12 mouse cellular contexts compared by ENCODE assay signal in genomic region chr17:65947307-65947706, GRCm38 (mm10). TPM values are rescaled to one million over a fixed set of nuclear protein-coding genes. Genes with fewer than 3 reads are reported as not detected.
DNase-seq lines count a peak whose midpoint lies in the region; ATAC-seq and TF ChIP-seq lines count a peak whose summit lies in the region.
"Had no signal": no experiment of that assay in that cellular context is flagged by ENCODE, and none has a peak within 500 bp of the region (broad histone marks: within the 10 kb centered on the region; RNA-seq: fewer than 3 reads in every experiment).

No protein-coding gene starts in this region.

- peak; percentile 65 to 88 for DNase-seq in adrenal gland, adult (ENCODE audit: inconsistent age in 2 of 2, low spot score in 1 of 2)
- no peak for DNase-seq in adrenal gland, adult 18-20 months (ENCODE audit: low spot score in 2 of 2)
- peak; percentile 50 for DNase-seq in kidney, postnatal 14 days
- DNase-seq in kidney, postnatal 10 days, result no peak
- peak; percentile 25 for DNase-seq in adrenal gland, postnatal 25 days
- peak; percentile 48 to 55 for DNase-seq in heart, postnatal 10 days
- DNase-seq in layer of hippocampus, adult 11-12 months (ENCODE audit: low spot score), result no peak
- DNase-seq: cerebellum, postnatal 14 days had no signal

- intact Hi-C loops in heart, postnatal 10 days (cut with DNase I), result no loop called here

- no peak overlapping the region for H3K4me3 ChIP-seq in intestine, postnatal 0 days (ENCODE audit: low read depth, low read length)
- H3K4me3 ChIP-seq: embryonic facial prominence, embryonic 15.5 days; limb, embryonic 13.5 days; neural tube, embryonic 15.5 days had no signal

- H3K27me3 ChIP-seq in intestine, postnatal 0 days (replicated peaks; ENCODE audit: control insufficient read depth, insufficient read depth, low read length), result no peaks in the 10 kb centered on the region
- H3K27me3 ChIP-seq: embryonic facial prominence, embryonic 15.5 days; limb, embryonic 13.5 days; neural tube, embryonic 15.5 days had no signal

- 0 out of 2 replicates have a peak, but pooled peaks cover 19% of the 10 kb centered on the region for H3K36me3 ChIP-seq in intestine, postnatal 0 days (ENCODE audit: control insufficient read depth, insufficient read depth)

- WGBS in intestine, postnatal 0 days, result 79% methylated on average over 8 of the region's 8 CpGs

- H3K4me1 ChIP-seq in intestine, postnatal 0 days (replicated peaks; ENCODE audit: control insufficient read depth, insufficient read depth, low read length), result no peaks in the 10 kb centered on the region; the same call in 1 of the 2 replicates

- no peak overlapping the region for H3K9ac ChIP-seq in intestine, postnatal 0 days (ENCODE audit: low read depth, low read length)
- H3K9ac ChIP-seq: embryonic facial prominence, embryonic 15.5 days; limb, embryonic 13.5 days; neural tube, embryonic 15.5 days had no signal

- TF ChIP-seq CTCF in intestine, postnatal 0 days (IDR thresholded peaks at IDR 0.05; ENCODE audit: low read depth), result no peak

- no peak overlapping the region for H3K27ac ChIP-seq in intestine, postnatal 0 days (ENCODE audit: low read depth, low read length)
- H3K27ac ChIP-seq: embryonic facial prominence, embryonic 15.5 days; limb, embryonic 13.5 days; neural tube, embryonic 15.5 days had no signal

- no peak for ATAC-seq in intestine, postnatal 0 days

- H3K4me2 ChIP-seq in intestine, postnatal 0 days (replicated peaks; ENCODE audit: low read depth), result no peak overlapping the region
- H3K4me2 ChIP-seq: embryonic facial prominence, embryonic 15.5 days; limb, embryonic 13.5 days; neural tube, embryonic 15.5 days had no signal

- no peaks in the 10 kb centered on the region for H3K9me3 ChIP-seq in intestine, postnatal 0 days (ENCODE audit: control insufficient read depth)
- H3K9me3 ChIP-seq: embryonic facial prominence, embryonic 15.5 days; limb, embryonic 13.5 days; neural tube, embryonic 15.5 days had no signal

RNA-seq across cellular contexts. Expression of gene Twsg1, which starts 3.7 kb away (rescaled TPM):
- total RNA-seq in adrenal gland, adult 18-20 months (2021), result 10 to 100 TPM; 90.4 to 99.9 TPM
- 93.9 and 106 TPM in 2 replicates for total RNA-seq in adrenal gland, postnatal 25 days (2021)
- 10 to 100 TPM; 67.5 to 71.5 TPM for total RNA-seq in heart, postnatal 10 days (2021)
- polyA plus RNA-seq in intestine, postnatal 0 days (2015; fragmentation: Nextera tagmentation; extraction: Ambion mirVana), result 35.6 and 36.0 TPM in 2 replicates

Comparison
In these comparisons a context has a peak if more than half of its experiments do, and no peak if none do; other contexts are left out.
1. DNase-seq: peak in adrenal gland, adult (2 of 2), kidney, postnatal 14 days (single experiment), adrenal gland, postnatal 25 days (single experiment) and heart, postnatal 10 days (2 of 2); none in adrenal gland, adult 18-20 months (0 of 2), kidney, postnatal 10 days (single experiment) and layer of hippocampus, adult 11-12 months (single experiment).